Mouse (Mus musculus) heart, embryonic 11.5 days (tissue): ENCODE measurements around the gene Gpr15. TPM values are rescaled to one million over a fixed set of nuclear protein-coding genes. Genes with fewer than 3 reads are reported as not detected.
A peak's percentile ranks its signal among the peaks of the same experiment; 100 is the strongest.

Experiments
- ATAC-seq: fragments of 200-750 bp; cut with Nextera tagmentation; replicated peaks from 2 replicates; pipeline ENCODE4 v1.8.0; 2017; ENCODE audit warnings: moderate library complexity; ENCODE audit not compliant: insufficient number of reproducible peaks, low FRiP score, low TSS enrichment
- H3K27ac ChIP-seq: fragments of 300-500 bp; sonication (generic); 2 replicates; pipeline ENCODE4 v1.5.1; 2014; ENCODE audit warnings: mild to moderate bottlenecking, low read depth, low read length
- H3K27me3 ChIP-seq: fragments of 300-500 bp; sonication (generic); 2 replicates; pipeline ENCODE4 v1.6.1; 2014; ENCODE audit warnings: mild to moderate bottlenecking, low read length, mixed read lengths; ENCODE audit not compliant: control insufficient read depth, insufficient read depth
- H3K36me3 ChIP-seq: fragments of 300-500 bp; sonication (generic); 2 replicates; pipeline ENCODE4 v1.6.1; 2014; ENCODE audit warnings: mild to moderate bottlenecking, low read length, moderate library complexity, mixed read lengths; ENCODE audit not compliant: control insufficient read depth, insufficient read depth
- H3K4me1 ChIP-seq: fragments of 300-500 bp; sonication (generic); 2 replicates; pipeline ENCODE4 v1.6.1; 2014; ENCODE audit warnings: low read length; ENCODE audit not compliant: control insufficient read depth, insufficient read depth
- H3K4me2 ChIP-seq: fragments of 300-500 bp; sonication (generic); 2 replicates; pipeline ENCODE4 v1.6.1; 2014; ENCODE audit warnings: mild to moderate bottlenecking, moderate library complexity
- H3K4me3 ChIP-seq: fragments of 300-500 bp; sonication (generic); 2 replicates; pipeline ENCODE4 v1.5.1; 2014; ENCODE audit warnings: low read depth, low read length
- H3K9ac ChIP-seq: fragments of 300-500 bp; sonication (generic); 2 replicates; pipeline ENCODE4 v1.6.1; 2014; ENCODE audit warnings: mild to moderate bottlenecking, low read depth, low read length, moderate library complexity
- H3K9me3 ChIP-seq: fragments of 300-500 bp; sonication (generic); replicated peaks from 2 replicates; pipeline ENCODE4 v1.6.1; 2016; ENCODE audit warnings: low read length; ENCODE audit not compliant: control insufficient read depth
- WGBS: fragments of 180-500 bp; shearing (Covaris S2); extraction: QIAGEN DNeasy Blood & Tissue Kit; methylation state at CpG from one replicate; pipeline ENCODE4 v1.1.7; 2014; ENCODE audit not compliant: insufficient replicate concordance; 5-methylcytosine and 5-hydroxymethylcytosine counted together
- polyA plus RNA-seq: library from polyadenylated mRNA; unstranded; fragments of >200 nt; fragmentation: Nextera tagmentation; extraction: Ambion mirVana; gene quantifications from 2 replicates; pipeline ENCODE4 v1.2.1, GENCODE M21; 2014

Gene Gpr15
- polyA plus RNA-seq, 1 experiment from 2014 or later: not detected

DNA sequence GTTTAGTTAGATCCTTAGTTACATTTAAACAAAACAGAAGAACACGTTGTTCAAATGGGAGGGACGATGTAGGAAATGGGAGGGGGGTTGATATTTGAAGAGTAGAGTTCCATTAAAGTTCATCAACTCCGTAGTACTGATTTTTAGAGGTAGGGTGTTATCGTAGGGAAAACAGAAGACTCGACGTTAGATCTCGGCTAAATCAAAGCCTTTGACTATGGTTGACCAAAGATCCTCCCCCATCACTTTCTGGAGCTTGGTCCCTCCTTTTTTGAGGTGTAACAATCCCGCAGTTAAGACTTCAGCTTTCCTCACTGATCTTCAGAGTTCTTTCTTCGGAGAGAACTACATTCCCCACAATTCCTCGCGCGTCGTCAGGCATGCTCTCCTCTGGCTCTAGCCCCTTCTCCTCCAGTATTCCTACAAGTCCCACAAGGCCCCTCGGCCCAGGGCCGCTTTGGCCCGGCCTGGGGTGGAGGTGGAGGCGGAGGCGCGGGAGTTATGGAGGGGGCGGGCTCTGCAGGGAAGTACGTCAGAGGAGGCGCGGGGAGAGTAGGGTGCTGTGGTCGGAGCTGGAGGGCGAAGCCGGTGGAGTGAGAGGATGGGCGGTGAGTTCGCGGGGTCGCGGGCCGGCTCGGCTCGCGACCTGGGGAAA lies 8.7 kb upstream of the Gpr15 start, which contains the start of gene Cldnd1:
Cldnd1 (plus strand) TSS at position 434 of the 655 bp plus-strand sequence.
- Histone ChIP-seq H3K36me3 (peaks cover 14% of the 10 kb centered on the region; the same call in 1 of the 2 replicates), H3K4me3 (peak within 1 kb of the TSS; percentile 72), H3K9me3 (no peaks in the 10 kb centered on the region), H3K9ac (peak within 1 kb of the TSS; percentile 83), H3K4me1 (peaks cover 5% of the 10 kb centered on the region), H3K27me3 (no peaks in the 10 kb centered on the region), H3K4me2 (peak within 1 kb of the TSS; percentile 80), H3K27ac (peak within 1 kb of the TSS; percentile 85)
- ATAC-seq: peak; percentile 100
- WGBS: 2% methylated on average over 35 of the region's 35 CpGs

- Histone ChIP-seq H3K27me3 (no peaks in the 10 kb centered on the region), H3K9ac (no peak overlapping the region), H3K4me2 (no peak overlapping the region), H3K4me1 (peaks cover 5% of the 10 kb centered on the region), H3K27ac (no peak overlapping the region), H3K9me3 (no peaks in the 10 kb centered on the region), H3K36me3 (peaks cover 7% of the 10 kb centered on the region; the same call in 1 of the 2 replicates), H3K4me3 (peak overlapping the region; percentile 72; the same call in 1 of the 2 replicates)
- ATAC-seq: no peak
- whole genome bisulfite sequencing: 78% methylated on average over 11 of the region's 11 CpGs
Measured at GRCm38 (mm10) chr16:58726680-58727476, 8.0 kb upstream of the Gpr15 start.

DNA sequence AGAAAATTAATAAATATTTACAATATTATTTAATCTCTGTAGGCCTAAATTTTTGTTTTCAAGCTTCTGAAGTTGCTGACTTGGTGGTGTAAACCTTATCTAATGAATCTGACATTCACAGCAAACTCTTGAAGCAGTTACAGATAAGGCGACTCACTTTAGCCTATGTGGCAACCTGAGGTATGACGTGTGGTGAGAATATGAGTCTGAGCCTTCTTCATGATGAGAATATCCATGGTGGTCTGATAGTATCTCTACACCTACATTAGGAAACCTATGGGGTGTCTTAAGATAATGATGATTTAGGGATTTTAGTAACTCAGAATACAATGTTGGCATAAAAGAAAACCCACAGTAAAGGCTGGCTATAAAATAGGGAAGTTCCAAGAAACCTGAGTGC lies 3.4 kb upstream of the Gpr15 start:
- Histone ChIP-seq H3K27me3 (no peaks in the 10 kb centered on the region), H3K4me1 (no peaks in the 10 kb centered on the region), H3K27ac (no peak overlapping the region), H3K9ac (no peak overlapping the region), H3K36me3 (no peaks in the 10 kb centered on the region), H3K4me3 (no peak overlapping the region), H3K4me2 (no peak overlapping the region), H3K9me3 (no peaks in the 10 kb centered on the region)
- no peak for ATAC-seq
- WGBS: 72% methylated on average over 2 of the region's 2 CpGs

DNA sequence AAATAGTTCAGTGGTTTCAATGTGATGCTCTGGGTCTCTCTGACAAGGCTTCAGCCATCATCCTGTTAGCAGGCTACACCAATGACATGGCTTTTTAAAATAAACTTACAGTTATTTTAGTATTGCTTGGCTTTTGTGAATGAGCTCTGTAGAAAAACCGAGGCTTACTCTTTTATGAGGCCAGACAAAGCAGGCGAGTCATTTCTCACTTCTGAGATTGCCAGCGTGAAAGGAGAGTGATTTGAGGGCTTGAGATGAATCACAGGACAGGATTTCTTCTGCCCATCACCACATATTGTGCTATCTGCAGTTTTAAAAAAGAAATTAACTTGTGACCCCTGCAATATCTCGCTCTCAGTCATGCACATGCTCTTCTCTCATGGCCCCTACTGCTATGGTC lies 3.9 kb downstream of the Gpr15 start:
- WGBS: 62% methylated on average over 4 of the region's 4 CpGs
- no peak overlapping the region for H3K9ac ChIP-seq
- ATAC-seq: no peak

GRCm38 (mm10) chr16:58713128-58713527 lies 5.7 kb downstream of the Gpr15 start:
- Histone ChIP-seq H3K9me3 (no peaks in the 10 kb centered on the region), H3K36me3 (no peaks in the 10 kb centered on the region), H3K9ac (no peak overlapping the region), H3K27ac (no peak overlapping the region), H3K4me3 (no peak overlapping the region), H3K4me2 (no peak overlapping the region), H3K4me1 (no peaks in the 10 kb centered on the region), H3K27me3 (no peaks in the 10 kb centered on the region)
- no peak for ATAC-seq
- 88% methylated on average over 1 of the region's 1 CpGs for WGBS

More for the DNA sequence above, 3.9 kb downstream of the Gpr15 start:
- no peak overlapping the region for H3K4me3 ChIP-seq
- H3K4me2 ChIP-seq: no peak overlapping the region
- H3K27ac ChIP-seq: no peak overlapping the region
- H3K27me3 ChIP-seq: no peaks in the 10 kb centered on the region
- no peaks in the 10 kb centered on the region for H3K4me1 ChIP-seq
- no peaks in the 10 kb centered on the region for H3K36me3 ChIP-seq
- H3K9me3 ChIP-seq: no peaks in the 10 kb centered on the region

DNA sequence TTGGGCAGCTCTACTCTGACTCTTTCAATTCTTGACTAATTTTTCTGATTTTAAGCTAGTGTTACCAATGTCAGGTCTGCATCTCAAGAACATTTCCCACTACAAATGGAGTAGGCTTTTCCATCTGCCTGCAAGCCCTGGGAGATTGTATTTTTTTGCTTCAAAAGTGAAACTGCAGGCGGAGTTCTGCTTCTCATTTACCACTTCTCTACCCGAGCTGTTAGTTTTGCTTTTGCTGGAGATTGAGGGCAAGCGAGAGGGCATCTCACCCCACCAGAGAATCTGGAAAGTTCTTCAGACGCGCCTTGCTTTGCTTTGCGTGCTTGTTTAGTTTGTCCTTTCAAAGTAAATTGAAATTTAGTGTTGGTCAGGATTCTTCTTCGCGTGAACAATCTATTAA lies 6.6 kb downstream of the Gpr15 start:
- Histone ChIP-seq H3K4me3 (no peak overlapping the region), H3K4me2 (no peak overlapping the region), H3K27me3 (no peaks in the 10 kb centered on the region), H3K9me3 (no peaks in the 10 kb centered on the region), H3K36me3 (no peaks in the 10 kb centered on the region), H3K4me1 (no peaks in the 10 kb centered on the region), H3K27ac (no peak overlapping the region), H3K9ac (no peak overlapping the region)
- no peak for ATAC-seq
- 76% methylated on average over 8 of the region's 8 CpGs for WGBS

GRCm38 (mm10) chr16:58709536-58709935 lies 9.3 kb downstream of the Gpr15 start:
- Histone ChIP-seq H3K9me3 (no peaks in the 10 kb centered on the region), H3K27me3 (no peaks in the 10 kb centered on the region), H3K4me3 (no peak overlapping the region), H3K9ac (no peak overlapping the region), H3K4me1 (no peaks in the 10 kb centered on the region), H3K27ac (no peak overlapping the region), H3K4me2 (no peak overlapping the region), H3K36me3 (no peaks in the 10 kb centered on the region)
- WGBS: 79% methylated on average over 4 of the region's 4 CpGs
- ATAC-seq: no peak

- no peaks in the 10 kb centered on the region for H3K36me3 ChIP-seq
- H3K9me3 ChIP-seq: no peaks in the 10 kb centered on the region
- ATAC-seq: no peak
- H3K27me3 ChIP-seq: no peaks in the 10 kb centered on the region
- no peak overlapping the region for H3K9ac ChIP-seq
- H3K27ac ChIP-seq: no peak overlapping the region
- 82% methylated on average over 3 of the region's 3 CpGs for WGBS
- no peak overlapping the region for H3K4me2 ChIP-seq
- no peak overlapping the region for H3K4me3 ChIP-seq
- 0 out of 2 replicates have a peak, but pooled peaks cover 5% of the 10 kb centered on the region for H3K4me1 ChIP-seq
Measured at GRCm38 (mm10) chr16:58708601-58709475, 10.0 kb downstream of the Gpr15 start.
